Mouse (Mus musculus) heart, adult 2 months (tissue): ENCODE data around the gene Arhgef15. TPM values are rescaled to one million over a fixed set of nuclear protein-coding genes. Genes with fewer than 3 reads are reported as not detected.

ENCODE experiments used
- DNase-seq, 2 experiments: peaks; one replicate each; pipeline ENCODE4 v3.0.0; 2021
- H3K27ac ChIP-seq: fragments of 200-600 bp; 2 replicates; pipeline ENCODE4 v1.8.1; 2022
- H3K27me3 ChIP-seq: fragments of 200-500 bp; 2 replicates; pipeline ENCODE4 v1.6.1; 2012; ENCODE audit warnings: mild to moderate bottlenecking, low read length, inconsistent platforms, mixed read lengths; ENCODE audit not compliant: control insufficient read depth, insufficient read depth
- H3K36me3 ChIP-seq: fragments of 200-500 bp; 2 replicates; pipeline ENCODE4 v1.6.1; 2012; ENCODE audit warnings: low read length, inconsistent platforms; ENCODE audit not compliant: control insufficient read depth, insufficient read depth
- H3K4me1 ChIP-seq: fragments of 200-500 bp; 2 replicates; pipeline ENCODE4 v1.6.1; 2011; ENCODE audit warnings: low read length; ENCODE audit not compliant: control insufficient read depth, insufficient read depth
- H3K4me3 ChIP-seq: fragments of 200-600 bp; 2 replicates; pipeline ENCODE4 v1.8.1; 2022
- H3K79me2 ChIP-seq: fragments of 200-500 bp; replicated peaks from 2 replicates; pipeline ENCODE4 v1.6.1; 2012; ENCODE audit warnings: mild to moderate bottlenecking, inconsistent platforms, low read length, moderate library complexity, mixed read lengths; ENCODE audit not compliant: control insufficient read depth, insufficient read depth
- H3K9ac ChIP-seq: fragments of 200-500 bp; 2 replicates; pipeline ENCODE4 v1.6.1; 2012; ENCODE audit warnings: low read depth, mild to moderate bottlenecking, control low read depth, inconsistent platforms, low read length, mixed read lengths
- CTCF ChIP-seq: fragments of 200-600 bp; IDR thresholded peaks from 2 replicates; pipeline ENCODE4 v1.8.1; 2022; ENCODE audit warnings: antibody characterized with exemption, mild to moderate bottlenecking, moderate library complexity
- EP300 ChIP-seq: fragments of 200-500 bp; IDR thresholded peaks from 2 replicates; pipeline ENCODE4 v1.6.1; 2011; ENCODE audit warnings: low read depth, low read length, control low read depth; ENCODE audit not compliant: insufficient read depth
- POLR2A ChIP-seq: fragments of 200-500 bp; IDR thresholded peaks from 2 replicates; pipeline ENCODE4 v1.6.1; 2011; ENCODE audit warnings: mild to moderate bottlenecking, low read depth, low read length, control low read depth; ENCODE audit not compliant: insufficient read depth
- WGBS: fragments of 180-500 bp; shearing (Covaris S2); methylation state at CpG from one replicate; pipeline ENCODE4 v1.1.7; 2018; 5-methylcytosine and 5-hydroxymethylcytosine counted together
- intact Hi-C: fragments of 180-260 bp; cut with DNase I; formaldehyde crosslinking; loops from one replicate; pipeline ENCODE4 v1.15.1; 2025
- polyA plus RNA-seq: library from polyadenylated mRNA; depleted of rRNA; stranded (reverse); fragments of >200 nt; gene quantifications from 2 replicates; pipeline ENCODE4 v1.2.3, GENCODE M21; 2012
- total RNA-seq, 2 experiments: library from RNA; stranded (reverse); gene quantifications; 2 replicates each; pipeline ENCODE4 v1.2.3; 2021

Gene Arhgef15
- total and polyA plus RNA-seq, 3 experiments, result 27.8 to 77.3 (median 28.5) TPM

GRCm38 (mm10) chr11:68924749-68925148 lies 32.5 kb downstream of the Arhgef15 start:
- DNase-seq, result no peak
- WGBS, result 95% methylated on average over 2 of the region's 2 CpGs
- Histone ChIP-seq H3K27me3 (no peaks in the 10 kb centered on the region), H3K9ac (no peak overlapping the region), H3K27ac (no peak overlapping the region), H3K79me2 (no peaks in the 10 kb centered on the region), H3K4me3 (no peak overlapping the region), H3K36me3 (no peaks in the 10 kb centered on the region), H3K4me1 (no peaks in the 10 kb centered on the region)
- no peak for TF ChIP-seq EP300
- TF ChIP-seq POLR2A, result no peak
- no peak for TF ChIP-seq CTCF
- intact Hi-C loops, result no loop called here

DNA sequence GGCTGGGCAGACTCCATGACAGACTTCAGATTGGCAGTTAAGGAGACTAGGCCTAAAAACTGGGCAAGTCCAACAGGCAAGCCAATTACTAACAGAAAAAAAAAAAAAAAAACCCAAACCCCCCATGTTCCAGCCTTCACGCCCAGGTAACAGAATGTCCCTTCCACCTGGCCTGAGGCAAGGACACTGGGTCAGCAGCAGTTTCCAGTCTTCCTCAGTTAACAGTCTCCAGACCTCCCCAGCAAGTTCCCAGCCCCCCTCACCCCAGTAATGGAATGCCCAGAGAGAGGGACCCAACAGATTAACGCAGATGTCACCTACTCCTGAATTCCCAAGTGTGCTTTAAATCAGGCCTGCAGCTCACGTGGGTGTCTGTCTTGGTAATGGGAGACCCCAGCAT lies 34.1 kb downstream of the Arhgef15 start:
- no peaks in the 10 kb centered on the region for H3K79me2 ChIP-seq
- 82% methylated on average over 3 of the region's 3 CpGs for WGBS
- H3K36me3 ChIP-seq, result no peaks in the 10 kb centered on the region
- H3K9ac ChIP-seq, result no peak overlapping the region
- DNase-seq, result no peak
- no peak overlapping the region for H3K4me3 ChIP-seq
- intact Hi-C loops, result no loop called here
- H3K4me1 ChIP-seq, result no peaks in the 10 kb centered on the region
- H3K27ac ChIP-seq, result no peak overlapping the region
- no peaks in the 10 kb centered on the region for H3K27me3 ChIP-seq
- TF ChIP-seq EP300, result no peak
- TF ChIP-seq CTCF, result no peak
- TF ChIP-seq POLR2A, result no peak

DNA sequence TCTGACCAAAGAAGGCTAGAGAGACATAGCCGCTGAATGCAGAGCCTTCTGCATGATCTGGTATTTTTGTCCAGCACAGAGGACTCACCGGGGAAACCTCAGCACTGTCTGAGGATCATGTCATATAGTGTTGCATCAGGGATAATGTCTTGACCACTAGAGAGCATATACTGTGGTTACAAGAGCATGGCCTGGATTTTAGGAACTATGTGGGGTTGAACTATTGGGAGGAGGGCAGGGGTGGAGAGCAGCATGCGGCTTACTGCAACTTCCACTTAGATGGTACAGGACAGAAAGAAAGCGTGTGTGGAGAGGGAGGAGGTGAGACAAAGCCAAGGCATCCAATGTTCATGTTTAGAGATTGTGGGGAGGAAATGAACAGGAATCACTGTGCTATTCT lies 42.7 kb downstream of the Arhgef15 start:
- WGBS, result 82% methylated on average over 4 of the region's 4 CpGs

DNA sequence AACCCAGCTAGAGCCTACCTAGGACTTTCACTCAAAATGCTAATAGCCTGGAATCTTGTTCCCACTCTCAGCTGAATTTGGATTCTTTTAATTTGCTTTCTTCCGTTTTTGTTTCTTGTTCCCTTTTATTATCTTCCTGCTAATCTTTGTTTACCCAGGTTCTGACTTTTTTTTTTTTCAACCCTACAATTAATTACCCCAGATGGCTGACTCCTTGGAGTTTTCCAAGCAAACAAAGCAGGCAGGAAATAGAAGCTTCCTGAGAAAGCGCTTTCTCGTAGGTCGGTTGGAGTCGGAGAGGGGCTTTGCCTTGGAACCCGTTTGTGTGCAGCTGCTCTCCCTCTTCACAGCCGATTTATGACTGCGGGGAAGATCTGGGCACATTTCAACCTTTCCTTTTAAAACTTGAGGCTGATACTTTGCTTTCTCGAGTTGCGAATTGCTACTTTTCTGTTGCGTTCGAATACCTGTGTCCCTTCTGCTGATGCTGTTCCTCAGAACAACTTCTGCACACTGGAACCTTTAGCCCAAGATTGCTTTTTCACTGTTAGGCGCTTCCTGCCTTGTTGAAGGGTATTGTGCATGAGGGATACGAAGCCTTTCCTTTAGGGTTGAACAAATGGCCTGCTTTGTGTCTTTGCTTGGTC lies 45.6 kb downstream of the Arhgef15 start:
- 30% methylated on average over 14 of the region's 14 CpGs for WGBS
- intact Hi-C loops, result loop anchor here (1.0 kb wide), 1 partner anchor 45 kb away; no protein-coding TSS in a partner anchor
- Histone ChIP-seq H3K79me2 (no peaks in the 10 kb centered on the region), H3K36me3 (no peaks in the 10 kb centered on the region; the same call in 1 of the 2 replicates), H3K9ac (peak overlapping the region; percentile 44), H3K4me1 (peaks cover 13% of the 10 kb centered on the region), H3K4me3 (peak overlapping the region; percentile 17; the same call in 1 of the 2 replicates), H3K27ac (peak overlapping the region; percentile 72), H3K27me3 (no peaks in the 10 kb centered on the region)
- no peak for DNase-seq
- TF ChIP-seq POLR2A, result 0 out of 2 replicates have a peak, but pooled peaks have one; percentile 14
- no peak for TF ChIP-seq CTCF
- TF ChIP-seq EP300, result no peak

More for the DNA sequence above, 42.7 kb downstream of the Arhgef15 start:
- Histone ChIP-seq H3K9ac (no peak overlapping the region), H3K4me3 (no peak overlapping the region), H3K4me1 (peaks cover 6% of the 10 kb centered on the region), H3K36me3 (no peaks in the 10 kb centered on the region), H3K27me3 (no peaks in the 10 kb centered on the region), H3K79me2 (no peaks in the 10 kb centered on the region), H3K27ac (no peak overlapping the region)
- no peak for DNase-seq
- TF ChIP-seq EP300 (no peak), CTCF (no peak), POLR2A (no peak)
- intact Hi-C loops, result no loop called here

GRCm38 (mm10) chr11:68908846-68909503 lies 48.3 kb downstream of the Arhgef15 start:
- H3K27ac ChIP-seq, result peak overlapping the region; percentile 41
- no peak for DNase-seq

DNA sequence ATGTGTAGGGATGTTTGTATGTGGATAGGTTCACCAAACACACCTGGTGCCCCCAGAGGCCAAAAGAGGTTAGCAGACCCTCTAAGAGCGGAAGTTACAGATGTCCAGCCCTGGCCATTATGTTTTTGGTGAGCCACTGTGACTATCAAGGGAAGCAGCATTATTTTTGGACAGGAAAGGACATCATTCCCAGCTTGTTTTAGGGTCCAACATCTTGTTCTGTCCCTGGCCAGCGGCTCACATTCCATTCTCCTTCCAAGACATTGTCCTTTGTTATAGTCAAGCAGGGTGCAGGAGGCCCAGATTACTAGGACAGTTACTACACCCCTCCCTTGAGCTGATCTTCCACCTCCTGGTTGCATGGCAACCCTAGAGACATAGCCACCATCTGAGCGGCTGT lies 50.0 kb downstream of the Arhgef15 start:
- intact Hi-C loops, result no loop called here
- Histone ChIP-seq H3K79me2 (no peaks in the 10 kb centered on the region), H3K27ac (peak overlapping the region; percentile 48), H3K36me3 (peaks cover 17% of the 10 kb centered on the region), H3K4me1 (peaks cover 17% of the 10 kb centered on the region), H3K9ac (no peak overlapping the region), H3K27me3 (no peaks in the 10 kb centered on the region), H3K4me3 (no peak overlapping the region)
- 43% methylated on average over 3 of the region's 3 CpGs for WGBS
- no peak for DNase-seq
- no peak for TF ChIP-seq POLR2A
- TF ChIP-seq EP300, result no peak
- no peak for TF ChIP-seq CTCF

More at GRCm38 (mm10) chr11:68908846-68909503, 48.3 kb downstream of the Arhgef15 start:
- Histone ChIP-seq H3K27me3 (no peaks in the 10 kb centered on the region), H3K4me3 (no peak overlapping the region), H3K9ac (no peak overlapping the region; the same call in 1 of the 2 replicates), H3K36me3 (peaks cover 8% of the 10 kb centered on the region), H3K79me2 (no peaks in the 10 kb centered on the region), H3K4me1 (peaks cover 17% of the 10 kb centered on the region)
- 47% methylated on average over 7 of the region's 7 CpGs for WGBS
- intact Hi-C loops, result no loop called here
- no peak for TF ChIP-seq POLR2A
- TF ChIP-seq CTCF, result no peak
- no peak for TF ChIP-seq EP300
